Mouse (Mus musculus) embryonic facial prominence, embryonic 10.5 days (tissue): ENCODE data around the gene Pcbp4. TPM values are rescaled to one million over a fixed set of nuclear protein-coding genes. Genes with fewer than 3 reads are reported as not detected.

Experiments
- DNase-seq: peaks from one replicate; pipeline ENCODE4 v3.0.0-alpha.2; 2017; ENCODE audit warnings: low spot score
- H3K27ac ChIP-seq: fragments of 300-500 bp; sonication (generic); replicated peaks from 2 replicates; pipeline ENCODE4 v1.5.1; 2016; ENCODE audit warnings: mild to moderate bottlenecking
- H3K27me3 ChIP-seq: fragments of 300-500 bp; sonication (generic); replicated peaks from 2 replicates; pipeline ENCODE4 v1.6.1; 2016; ENCODE audit warnings: low read depth, mild to moderate bottlenecking; ENCODE audit not compliant: poor library complexity, severe bottlenecking
- H3K36me3 ChIP-seq: fragments of 300-500 bp; sonication (generic); replicated peaks from 2 replicates; pipeline ENCODE4 v1.6.1; 2016; ENCODE audit warnings: mild to moderate bottlenecking, moderate library complexity
- H3K4me1 ChIP-seq: fragments of 300-500 bp; sonication (generic); 2 replicates; pipeline ENCODE4 v1.6.1; 2016
- H3K4me3 ChIP-seq: fragments of 300-500 bp; sonication (generic); 2 replicates; pipeline ENCODE4 v1.5.1; 2016; ENCODE audit warnings: mild to moderate bottlenecking, moderate library complexity
- H3K9me3 ChIP-seq: fragments of 300-500 bp; sonication (generic); 2 replicates; pipeline ENCODE4 v1.6.1; 2016; ENCODE audit warnings: mild to moderate bottlenecking
- WGBS: fragments of 180-500 bp; shearing (Covaris S2); methylation state at CpG from one replicate; pipeline ENCODE4 v1.1.7; 2016; 5-methylcytosine and 5-hydroxymethylcytosine counted together
- polyA plus RNA-seq: library from polyadenylated mRNA; unstranded; fragments of >200 nt; fragmentation: Nextera tagmentation; extraction: Ambion mirVana; gene quantifications from 2 replicates; pipeline ENCODE4 v1.2.1, GENCODE M21; 2016

Gene Pcbp4
- polyA plus RNA-seq, 1 experiment from 2014 or later, result 320 TPM

- WGBS, result 0% methylated on average over 2 of the region's 2 CpGs
- H3K36me3 ChIP-seq, result no peaks in the 10 kb centered on the region
These were observed 32.5 kb upstream of the Pcbp4 start for GRCm38 (mm10) chr9:106420608-106421007.

GRCm38 (mm10) chr9:106421033-106421864 lies 31.8 kb upstream of the Pcbp4 start:
- no peaks in the 10 kb centered on the region for H3K9me3 ChIP-seq
- WGBS, result 5% methylated on average over 18 of the region's 18 CpGs
- H3K36me3 ChIP-seq, result no peaks in the 10 kb centered on the region
- peaks cover 53% of the 10 kb centered on the region for H3K4me1 ChIP-seq
- peak overlapping the region; percentile 35 for H3K4me3 ChIP-seq
- H3K27ac ChIP-seq, result peak overlapping the region; percentile 75
- no peak for DNase-seq
- H3K27me3 ChIP-seq, result peaks cover 13% of the 10 kb centered on the region

More at GRCm38 (mm10) chr9:106420608-106421007, 32.5 kb upstream of the Pcbp4 start:
- peaks cover 13% of the 10 kb centered on the region for H3K27me3 ChIP-seq
- peak overlapping the region; percentile 35 for H3K4me3 ChIP-seq
- H3K27ac ChIP-seq, result peak overlapping the region; percentile 75
- H3K9me3 ChIP-seq, result no peaks in the 10 kb centered on the region
- peaks cover 53% of the 10 kb centered on the region for H3K4me1 ChIP-seq
- DNase-seq, result peak; percentile 83

- Histone ChIP-seq H3K4me3 (peak overlapping the region; percentile 35), H3K27ac (peak overlapping the region; percentile 75; the same call in 1 of the 2 replicates), H3K4me1 (peaks cover 53% of the 10 kb centered on the region)
These were observed 31.3 kb upstream of the Pcbp4 start for GRCm38 (mm10) chr9:106421865-106422160.

GRCm38 (mm10) chr9:106428719-106429220 lies 24.3 kb upstream of the Pcbp4 start:
- peaks cover 36% of the 10 kb centered on the region for H3K36me3 ChIP-seq
- no peak for DNase-seq
- WGBS, result 23% methylated on average over 11 of the region's 11 CpGs
- H3K9me3 ChIP-seq, result no peaks in the 10 kb centered on the region
- peak overlapping the region; percentile 91 for H3K4me3 ChIP-seq
- no peaks in the 10 kb centered on the region for H3K27me3 ChIP-seq
- peaks cover 22% of the 10 kb centered on the region for H3K4me1 ChIP-seq
- peak overlapping the region; percentile 98 for H3K27ac ChIP-seq

More at GRCm38 (mm10) chr9:106421865-106422160, 31.3 kb upstream of the Pcbp4 start:
- WGBS, result 0% methylated on average over 3 of the region's 3 CpGs
- peaks cover 13% of the 10 kb centered on the region for H3K27me3 ChIP-seq
- H3K36me3 ChIP-seq, result no peaks in the 10 kb centered on the region
- peak; percentile 89 for DNase-seq
- no peaks in the 10 kb centered on the region for H3K9me3 ChIP-seq

GRCm38 (mm10) chr9:106429221-106430014 lies 23.7 kb upstream of the Pcbp4 start, which contains the start of gene Rpl29:
TSS of gene Rpl29 (plus strand) at chr9:106429454.
- Histone ChIP-seq H3K9me3 (no peaks in the 10 kb centered on the region), H3K4me3 (peak within 1 kb of the TSS; percentile 91), H3K27me3 (no peaks in the 10 kb centered on the region), H3K4me1 (peaks cover 22% of the 10 kb centered on the region), H3K36me3 (peaks cover 42% of the 10 kb centered on the region), H3K27ac (peak within 1 kb of the TSS; percentile 98)
- under 1% methylated on average over 55 of the region's 55 CpGs for WGBS
- peak; percentile 94 for DNase-seq

- Histone ChIP-seq H3K36me3 (peaks cover 48% of the 10 kb centered on the region), H3K9me3 (no peaks in the 10 kb centered on the region), H3K4me1 (peaks cover 22% of the 10 kb centered on the region), H3K4me3 (peak overlapping the region; percentile 91), H3K27me3 (no peaks in the 10 kb centered on the region), H3K27ac (peak overlapping the region; percentile 98)
- 2% methylated on average over 4 of the region's 4 CpGs for WGBS
- no peak for DNase-seq
These were observed 23.2 kb upstream of the Pcbp4 start for GRCm38 (mm10) chr9:106430015-106430264.

GRCm38 (mm10) chr9:106433389-106433788 lies 19.7 kb upstream of the Pcbp4 start:
- WGBS, result 77% methylated on average over 7 of the region's 7 CpGs
- no peak for DNase-seq
- peaks cover 38% of the 10 kb centered on the region for H3K4me1 ChIP-seq
- H3K27me3 ChIP-seq, result no peaks in the 10 kb centered on the region
- no peaks in the 10 kb centered on the region for H3K9me3 ChIP-seq
- no peak overlapping the region for H3K27ac ChIP-seq
- 0 out of 2 replicates have a peak overlapping the region, but pooled peaks have one; percentile 9 for H3K4me3 ChIP-seq
- peaks cover 58% of the 10 kb centered on the region for H3K36me3 ChIP-seq

GRCm38 (mm10) chr9:106436566-106436965 lies 16.5 kb upstream of the Pcbp4 start:
- WGBS, result 84% methylated on average over 9 of the region's 9 CpGs
- no peak for DNase-seq
- Histone ChIP-seq H3K27ac (no peak overlapping the region), H3K4me3 (no peak overlapping the region; the same call in 1 of the 2 replicates), H3K36me3 (peaks cover 44% of the 10 kb centered on the region), H3K27me3 (no peaks in the 10 kb centered on the region), H3K4me1 (peaks cover 38% of the 10 kb centered on the region), H3K9me3 (no peaks in the 10 kb centered on the region)

- Histone ChIP-seq H3K36me3 (no peaks in the 10 kb centered on the region), H3K4me1 (peaks cover 49% of the 10 kb centered on the region), H3K4me3 (no peak overlapping the region), H3K27ac (no peak overlapping the region), H3K9me3 (no peaks in the 10 kb centered on the region), H3K27me3 (no peaks in the 10 kb centered on the region)
- DNase-seq, result peak; percentile 8
- WGBS, result 71% methylated on average over 5 of the region's 5 CpGs
These were observed 10.4 kb upstream of the Pcbp4 start for GRCm38 (mm10) chr9:106442680-106443079.

- H3K27ac ChIP-seq, result no peak overlapping the region
- H3K36me3 ChIP-seq, result no peaks in the 10 kb centered on the region
- 73% methylated on average over 4 of the region's 4 CpGs for WGBS
- no peak for DNase-seq
- no peaks in the 10 kb centered on the region for H3K9me3 ChIP-seq
- no peaks in the 10 kb centered on the region for H3K27me3 ChIP-seq
- peaks cover 53% of the 10 kb centered on the region for H3K4me1 ChIP-seq
- H3K4me3 ChIP-seq, result no peak overlapping the region
These were observed 8.3 kb upstream of the Pcbp4 start for GRCm38 (mm10) chr9:106444836-106445235.

GRCm38 (mm10) chr9:106447348-106447747 lies 5.7 kb upstream of the Pcbp4 start, which contains the start of the genes Abhd14b and Abhd14a:
TSS of gene Abhd14b (plus strand) at chr9:106447459.
TSS of gene Abhd14a (minus strand) at chr9:106447678.
- under 1% methylated on average over 24 of the region's 24 CpGs for WGBS
- peak; percentile 94 for DNase-seq
- Histone ChIP-seq H3K27me3 (no peaks in the 10 kb centered on the region), H3K36me3 (no peaks in the 10 kb centered on the region), H3K9me3 (no peaks in the 10 kb centered on the region), H3K4me3 (peak within 1 kb of the TSS; percentile 63), H3K27ac (peak within 1 kb of the TSS; percentile 84), H3K4me1 (peaks cover 76% of the 10 kb centered on the region)

- Histone ChIP-seq H3K9me3 (no peaks in the 10 kb centered on the region), H3K27me3 (no peaks in the 10 kb centered on the region), H3K36me3 (no peaks in the 10 kb centered on the region), H3K4me1 (peaks cover 82% of the 10 kb centered on the region), H3K27ac (peak overlapping the region; percentile 84), H3K4me3 (peak overlapping the region; percentile 63)
- DNase-seq, result no peak
- 42% methylated on average over 9 of the region's 9 CpGs for whole genome bisulfite sequencing
These were observed 5.1 kb upstream of the Pcbp4 start for GRCm38 (mm10) chr9:106447951-106448350.
